Mouse (Mus musculus) adrenal gland, adult (tissue): ENCODE measurements around the gene Adcy1.

ENCODE experiments used
- DNase-seq, 2 experiments: peaks; one replicate each; pipeline ENCODE4 v3.0.0; 2022 to 2023; ENCODE audit warnings: low spot score in 1 of 2; ENCODE audit not compliant: inconsistent age in 2 of 2

Adcy1 gene

DNA sequence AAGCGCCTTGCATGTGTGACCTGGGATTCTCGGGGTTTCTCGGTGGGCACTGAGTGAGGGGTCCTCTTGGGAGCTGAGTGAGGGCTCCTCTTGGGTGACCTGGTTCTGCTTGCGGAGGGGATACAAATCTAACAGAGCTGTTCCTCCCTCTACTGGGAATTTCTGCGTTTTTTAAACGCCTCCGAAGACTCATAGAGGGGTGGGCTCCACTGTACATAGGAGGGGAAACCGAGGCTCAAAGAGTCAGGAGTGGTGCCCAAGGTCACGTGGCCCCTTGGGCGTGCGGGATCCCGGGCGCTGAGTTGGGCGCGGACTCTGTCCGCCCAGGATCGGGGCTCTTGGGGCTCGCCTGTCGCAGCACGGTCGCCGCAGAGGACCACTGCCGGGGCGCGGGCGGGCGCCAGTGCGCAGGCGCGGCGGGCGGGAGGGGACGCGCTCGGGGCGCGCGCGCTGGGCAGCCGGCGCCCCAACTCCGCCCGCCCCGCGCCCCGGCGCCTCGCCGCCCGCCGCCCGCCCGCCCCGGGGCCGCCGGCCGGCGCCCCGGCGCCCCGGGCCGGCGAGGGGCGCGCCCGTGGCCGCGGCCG, at the start of gene Adcy1:
Gene Adcy1 (plus strand): TSS at position 489 of the 584 bp plus-strand sequence.
- DNase-seq, result peak in 1 of 2 experiments; percentile 33

DNA sequence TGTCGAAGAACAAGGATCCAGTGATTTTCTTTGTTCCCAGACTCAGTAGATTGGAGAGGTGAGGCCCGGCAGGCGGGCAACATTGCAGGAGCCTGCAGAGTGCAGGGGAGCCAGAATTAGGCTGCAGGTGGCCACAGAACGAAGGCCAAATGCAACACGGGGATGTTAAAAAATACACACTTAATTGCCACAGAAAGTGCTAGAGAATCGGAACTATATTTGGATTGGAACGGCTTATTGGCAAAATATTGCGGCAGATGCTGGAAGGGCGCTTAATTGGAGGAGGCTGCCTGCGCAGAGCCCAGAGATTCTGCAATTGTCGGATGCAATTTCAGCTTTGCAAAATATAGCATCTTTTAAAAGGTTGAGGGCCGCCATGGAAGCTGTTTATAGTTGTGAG, 46.4 kb upstream of the Adcy1 start:
- no peak for DNase-seq

DNA sequence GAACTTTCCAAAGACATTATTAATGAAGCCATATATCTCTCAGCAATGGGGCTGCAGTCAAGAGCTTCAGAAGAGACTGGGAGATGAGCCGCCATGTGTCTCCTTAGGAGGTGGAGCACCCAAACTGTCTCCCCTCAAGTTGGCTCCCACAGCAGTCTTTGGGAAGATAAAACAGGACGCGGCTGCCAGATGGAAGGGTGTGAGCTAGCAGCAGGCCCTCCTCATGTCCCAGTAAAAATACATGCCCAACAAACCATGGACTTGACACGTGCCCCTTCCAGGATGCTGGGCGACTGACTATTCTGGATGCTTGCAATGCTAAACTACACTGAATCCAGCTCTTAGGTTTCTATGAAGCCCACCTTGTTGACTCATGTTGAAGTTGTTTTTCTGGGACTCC, 45.2 kb upstream of the Adcy1 start:
- DNase-seq, result no peak

DNA sequence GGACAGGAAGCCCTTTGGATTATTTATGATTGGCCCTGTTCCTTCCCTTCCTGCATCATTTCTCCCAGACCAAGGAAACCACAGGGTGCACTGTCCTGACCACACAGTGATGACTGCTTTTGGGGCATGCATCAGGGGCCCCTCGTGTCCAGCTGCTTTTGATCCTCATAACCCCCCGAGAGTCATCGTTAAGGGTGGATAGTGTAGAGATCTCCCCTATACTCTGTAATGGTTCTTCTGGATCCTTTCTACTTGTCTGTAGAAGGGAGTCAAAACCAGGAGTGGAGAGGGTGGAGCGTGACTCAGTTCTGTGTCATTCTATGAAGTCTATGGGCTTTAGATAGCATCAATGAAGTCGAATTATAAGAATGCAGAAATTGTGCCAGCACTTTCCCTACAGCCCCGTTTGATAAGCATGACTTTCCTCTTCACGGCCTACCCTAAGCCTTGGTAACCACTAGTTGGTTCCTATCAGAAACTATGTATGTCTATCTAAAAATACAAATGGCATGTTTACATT, 44.2 kb upstream of the Adcy1 start:
- DNase-seq, result no peak

DNA sequence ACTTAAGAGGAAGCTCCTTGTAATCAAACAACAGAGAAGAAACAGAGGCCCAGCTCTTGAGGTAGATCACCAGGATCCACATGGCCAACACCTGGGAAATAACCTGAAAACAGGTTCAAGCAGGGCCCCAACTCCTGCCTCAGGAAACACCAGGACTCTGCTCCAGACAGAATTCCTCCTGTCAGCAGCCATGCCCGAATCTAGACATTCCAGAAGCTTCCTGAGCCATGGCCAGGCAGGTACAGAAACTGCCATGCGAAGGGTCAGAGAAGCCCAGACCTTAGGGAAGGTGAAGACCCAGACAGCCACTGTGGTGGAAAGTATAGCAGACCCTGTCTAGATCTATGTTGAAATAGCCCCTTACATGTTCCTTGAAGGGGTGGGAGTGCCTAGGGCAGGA, 30.2 kb upstream of the Adcy1 start:
- DNase-seq, result no peak

DNA sequence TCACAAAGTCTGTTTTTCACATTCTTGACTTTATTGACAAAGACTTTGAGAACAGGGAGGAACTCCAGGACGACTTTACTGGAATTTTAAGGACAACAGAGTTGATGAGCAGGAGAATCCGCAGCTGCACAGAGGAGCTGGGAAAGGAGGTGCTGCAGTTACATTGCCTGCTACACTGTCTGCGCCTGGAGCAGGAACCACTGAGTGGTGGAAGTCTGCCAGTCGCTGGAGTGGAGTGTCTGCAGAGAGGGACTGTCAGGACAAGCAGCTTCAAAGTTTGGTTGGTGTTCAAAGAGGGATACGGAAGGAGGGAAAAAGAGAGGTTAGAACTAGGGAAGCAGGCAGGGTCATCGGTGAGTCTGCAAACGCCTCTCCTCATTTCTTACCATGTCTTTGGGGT, 23.6 kb upstream of the Adcy1 start:
- no peak for DNase-seq

DNA sequence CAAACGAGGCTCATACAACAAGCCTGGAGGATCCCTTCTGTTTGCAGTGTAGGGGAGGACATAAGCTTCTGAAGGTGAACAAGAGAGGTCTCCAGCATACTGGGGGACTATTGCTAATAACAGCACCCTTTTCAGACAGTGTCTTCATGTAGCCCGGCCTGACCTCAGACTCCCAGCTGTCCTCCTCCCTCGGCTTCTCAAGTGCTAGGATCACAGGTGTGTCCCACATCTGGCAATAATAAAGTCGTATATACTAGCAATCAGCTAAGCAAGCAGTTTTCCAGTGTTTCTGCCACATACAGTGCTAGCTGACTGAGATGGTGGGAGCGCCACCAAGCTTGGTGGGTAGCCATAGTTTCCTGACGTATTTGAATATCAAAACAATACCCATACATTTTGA, 22.5 kb upstream of the Adcy1 start:
- no peak for DNase-seq

DNA sequence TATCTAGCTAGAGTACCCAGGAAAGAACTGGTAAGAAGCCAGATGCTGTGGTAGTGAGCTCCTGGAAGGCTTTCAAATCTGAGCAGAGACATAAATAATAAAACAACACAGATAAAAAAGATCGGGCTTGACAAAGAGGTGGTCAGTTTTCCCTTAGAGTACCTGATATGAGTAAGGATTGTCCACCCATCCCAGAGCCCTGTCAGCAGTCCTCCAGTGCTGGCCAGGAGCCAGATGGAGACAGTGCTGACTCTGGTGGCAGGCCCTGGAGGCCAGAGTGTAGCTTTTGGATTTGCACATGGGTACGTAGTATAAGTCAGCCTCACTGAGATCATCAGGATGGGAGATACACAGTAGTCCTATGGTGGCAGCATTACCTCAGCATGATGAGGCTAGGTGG, 16.1 kb upstream of the Adcy1 start:
- DNase-seq, result no peak

DNA sequence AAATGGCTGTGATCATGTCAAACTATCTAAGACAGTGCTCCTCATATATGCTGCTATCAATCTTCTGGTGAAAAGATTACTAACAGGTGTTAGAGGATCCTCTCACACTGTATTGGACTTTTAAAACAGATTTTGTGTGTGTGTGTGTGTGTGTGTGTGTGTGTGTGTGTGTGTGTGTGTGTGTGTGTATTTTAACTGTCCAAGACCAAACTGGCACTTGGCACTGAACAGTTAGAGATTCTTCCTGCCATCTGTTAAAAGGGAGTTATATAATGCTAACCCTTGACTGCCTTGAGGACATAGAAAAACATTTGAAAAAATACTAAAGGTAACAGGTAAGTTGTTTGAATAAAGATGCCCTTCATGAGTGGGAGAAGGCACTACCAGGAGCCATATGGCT, 15.7 kb upstream of the Adcy1 start:
- DNase-seq, result no peak

DNA sequence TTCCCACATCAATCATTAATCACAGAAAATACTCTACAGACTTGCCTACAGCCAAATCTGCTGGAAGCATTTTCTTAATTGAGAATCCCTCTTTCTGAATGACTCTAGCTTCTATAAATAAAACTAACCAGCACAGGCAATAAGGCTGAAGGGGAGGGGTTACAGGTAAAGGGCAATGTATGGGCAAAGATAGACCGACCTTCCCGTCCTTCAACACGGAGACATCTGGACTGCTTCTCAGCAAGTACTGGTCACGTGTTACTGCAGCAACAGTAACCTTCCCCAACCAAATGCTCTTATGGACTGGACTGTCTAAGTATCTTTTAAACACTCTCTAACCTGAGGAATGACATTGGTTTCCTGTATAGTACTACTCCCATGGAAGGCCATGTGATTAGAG, 9.6 kb upstream of the Adcy1 start:
- no peak for DNase-seq

DNA sequence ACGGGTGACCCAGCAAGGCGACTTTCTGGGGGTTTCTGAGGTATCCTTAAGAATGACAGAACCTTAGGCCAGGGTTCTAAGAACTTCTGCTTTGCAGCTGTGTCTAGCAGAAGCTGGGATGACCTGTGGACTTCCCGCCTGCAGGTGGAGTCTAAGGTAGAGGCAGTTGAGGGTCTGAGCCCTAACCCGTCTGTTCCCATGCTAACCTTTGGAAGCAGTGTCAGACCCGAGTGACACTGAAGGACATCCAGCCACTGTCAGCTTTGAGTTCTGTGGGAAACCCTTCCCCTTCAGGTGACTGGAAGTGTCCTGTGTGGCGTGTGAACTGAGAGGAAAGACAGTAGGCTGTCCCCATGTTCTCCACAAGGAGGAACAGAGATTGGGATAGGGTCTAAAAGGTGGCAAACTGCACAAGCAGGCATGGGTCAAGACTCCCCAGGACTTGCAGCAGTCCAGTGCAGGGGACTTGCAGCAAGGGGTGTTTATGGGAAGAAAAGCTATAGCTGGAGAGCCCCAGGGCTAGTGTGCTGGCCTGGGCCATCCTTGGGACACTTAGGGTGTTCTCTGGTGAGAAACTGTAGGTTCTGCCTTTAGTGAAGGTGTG, 8.5 kb upstream of the Adcy1 start:
- DNase-seq, result no peak

DNA sequence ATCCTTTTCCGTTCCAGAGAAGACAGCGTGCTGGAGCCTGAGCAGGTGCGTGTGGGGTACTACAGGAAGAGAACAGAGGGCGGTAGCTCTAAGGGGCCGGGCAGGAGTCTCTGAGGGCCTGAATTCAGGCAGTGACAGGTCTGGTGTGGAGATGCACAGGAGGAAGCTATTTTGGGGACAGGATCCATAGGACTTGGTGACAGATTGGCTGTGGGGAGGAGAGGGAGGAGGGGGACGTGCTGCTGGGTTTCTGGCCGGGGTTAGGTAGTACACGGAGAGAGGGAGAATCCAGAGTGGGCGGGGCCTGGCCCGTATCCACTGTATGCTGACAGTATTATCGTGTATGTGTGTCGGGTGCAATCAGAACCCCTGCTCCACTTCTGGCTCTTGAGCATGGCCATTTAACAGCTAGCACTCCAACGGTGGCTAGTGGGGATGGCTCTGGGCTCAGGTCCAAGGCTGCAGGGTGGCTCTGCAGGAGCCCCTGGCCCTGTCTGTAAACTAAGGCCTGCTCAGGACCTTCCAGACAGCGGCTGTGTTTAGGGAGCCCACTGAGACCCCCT, 7.8 kb upstream of the Adcy1 start:
- DNase-seq, result peak in 1 of 2 experiments; percentile 29

DNA sequence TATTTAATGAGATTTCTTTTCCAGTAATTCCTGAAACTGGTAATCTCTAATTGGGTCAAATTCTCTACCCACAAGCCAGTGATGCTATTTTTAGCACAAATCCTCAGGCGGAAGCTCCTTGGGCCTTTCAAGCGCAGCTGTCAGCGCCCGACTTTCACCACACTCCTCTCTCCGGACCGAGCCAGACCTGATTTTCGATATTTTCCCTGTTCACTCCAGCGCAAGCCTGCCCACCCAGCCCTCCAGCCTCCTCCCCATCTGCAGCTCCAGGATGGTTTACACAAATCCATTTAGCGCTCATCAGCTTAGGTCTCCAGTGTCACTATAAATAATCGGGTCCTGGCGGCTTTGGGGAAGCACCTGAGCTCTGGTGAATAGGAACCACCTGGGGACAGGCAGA, 7.2 kb upstream of the Adcy1 start:
- DNase-seq, result peak in 1 of 2 experiments; percentile 27

DNA sequence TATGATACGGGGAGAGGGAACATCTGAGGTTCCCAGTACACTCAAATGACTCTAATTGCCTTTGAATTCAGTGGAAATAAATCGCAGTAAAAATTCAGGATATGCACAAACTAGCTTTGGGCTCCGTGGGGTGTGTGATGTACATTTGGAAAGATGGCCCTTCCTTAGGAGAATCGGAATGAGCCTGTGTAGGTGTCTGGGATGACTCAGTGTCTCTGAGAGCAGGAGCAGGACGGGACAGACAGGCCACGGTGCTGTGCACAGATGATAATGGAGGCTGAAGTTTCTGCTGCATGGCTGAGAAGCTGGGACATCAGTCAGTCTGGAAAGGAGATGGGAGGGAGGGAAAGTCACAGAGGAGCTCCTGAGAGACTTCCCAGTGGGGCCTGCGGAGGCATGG, 5.5 kb upstream of the Adcy1 start:
- no peak for DNase-seq

DNA sequence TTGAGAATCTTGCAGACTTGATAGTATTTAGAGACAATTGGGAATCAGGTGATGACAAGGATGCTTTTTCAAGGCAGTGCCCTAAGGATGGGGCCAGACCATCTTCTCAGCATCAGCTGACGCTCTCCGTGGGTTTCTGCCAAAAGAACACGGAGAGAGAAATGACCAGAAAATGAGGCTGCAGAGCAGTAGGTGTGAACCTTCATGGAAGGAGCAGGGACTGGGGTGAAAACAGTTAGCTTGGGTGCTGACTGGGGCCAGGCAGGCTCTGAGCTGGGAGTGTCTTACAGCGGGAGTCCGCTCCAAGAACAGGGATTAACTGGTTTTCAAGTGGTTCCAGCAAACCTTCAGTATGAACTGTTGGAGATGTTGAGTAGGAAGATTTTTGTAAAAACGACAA, 1.3 kb upstream of the Adcy1 start:
- no peak for DNase-seq

DNA sequence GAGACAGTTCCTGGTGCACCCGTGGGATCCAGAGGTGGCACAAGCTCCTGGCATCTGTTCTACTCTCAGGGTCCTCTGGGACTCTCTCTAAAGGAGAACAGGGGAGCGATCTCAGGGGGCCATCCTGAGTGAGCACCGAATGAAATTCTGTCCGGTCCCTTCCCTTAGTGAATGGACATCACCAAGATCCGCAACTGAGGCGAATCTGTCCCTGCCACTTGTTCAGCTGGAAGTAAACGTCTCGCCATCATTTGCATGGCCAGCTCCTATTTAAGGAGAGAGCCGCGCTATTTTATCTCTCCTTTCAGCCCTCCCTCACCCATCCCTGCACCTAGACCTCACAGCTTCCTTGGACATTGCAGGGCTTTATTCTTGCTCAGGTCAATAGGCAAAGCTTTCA, 723 bp upstream of the Adcy1 start:
- DNase-seq, result no peak

DNA sequence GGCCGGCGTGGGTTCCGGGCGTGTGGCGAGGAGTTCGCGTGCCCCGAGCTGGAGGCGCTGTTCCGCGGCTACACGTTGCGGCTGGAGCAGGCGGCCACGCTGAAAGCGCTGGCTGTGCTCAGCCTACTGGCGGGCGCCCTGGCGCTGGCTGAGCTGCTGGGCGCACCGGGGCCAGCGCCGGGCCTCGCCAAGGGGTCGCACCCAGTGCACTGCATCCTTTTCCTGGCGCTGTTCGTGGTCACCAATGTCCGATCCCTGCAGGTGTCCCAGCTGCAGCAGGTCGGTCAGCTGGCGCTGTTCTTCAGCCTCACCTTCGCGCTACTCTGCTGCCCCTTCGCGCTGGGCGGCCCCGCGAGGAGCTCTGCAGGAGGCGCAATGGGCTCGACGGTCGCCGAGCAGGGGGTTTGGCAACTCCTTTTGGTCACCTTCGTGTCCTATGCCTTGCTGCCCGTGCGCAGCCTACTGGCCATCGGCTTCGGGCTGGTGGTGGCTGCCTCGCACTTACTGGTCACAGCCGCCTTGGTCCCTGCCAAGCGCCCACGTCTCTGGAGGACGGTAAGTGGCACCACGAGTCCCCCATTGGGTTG, 485 bp downstream of the Adcy1 start:
- peak in 1 of 2 experiments; percentile 53 for DNase-seq

DNA sequence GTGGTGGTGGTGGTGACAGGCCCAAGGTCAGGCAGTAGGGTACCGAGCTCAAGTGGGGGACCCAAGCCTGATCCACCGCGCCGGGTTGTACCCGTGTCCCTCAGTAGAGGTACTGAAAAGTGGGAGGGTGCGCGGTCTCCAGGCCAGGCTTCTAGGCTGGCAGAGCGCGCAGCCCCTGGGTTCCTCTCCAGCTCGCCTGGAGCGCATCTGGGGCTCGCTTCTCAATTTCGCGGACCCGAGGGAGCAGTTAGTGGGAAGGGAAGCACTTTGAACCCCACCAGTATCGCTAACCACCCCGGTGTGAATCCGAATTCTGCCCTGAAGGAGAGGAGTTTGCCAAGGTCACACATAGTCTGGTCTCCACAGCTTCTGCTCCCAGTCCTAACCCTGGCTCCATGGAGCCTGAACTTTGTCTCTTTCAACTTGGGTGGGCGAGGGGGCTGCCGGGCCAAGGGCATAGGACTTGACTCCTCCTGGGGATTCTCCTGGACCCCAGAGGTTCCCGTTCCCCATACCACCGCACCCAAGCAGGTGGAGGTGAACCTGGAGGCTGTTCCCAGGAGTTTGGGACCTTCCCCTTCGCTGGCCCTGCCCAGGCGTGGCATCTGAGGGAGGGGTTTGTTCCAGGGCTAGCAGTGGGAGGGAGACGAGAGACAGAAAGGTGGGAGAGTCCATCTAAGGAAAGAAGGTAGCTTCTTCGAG, 1.3 kb downstream of the Adcy1 start:
- DNase-seq, result no peak

DNA sequence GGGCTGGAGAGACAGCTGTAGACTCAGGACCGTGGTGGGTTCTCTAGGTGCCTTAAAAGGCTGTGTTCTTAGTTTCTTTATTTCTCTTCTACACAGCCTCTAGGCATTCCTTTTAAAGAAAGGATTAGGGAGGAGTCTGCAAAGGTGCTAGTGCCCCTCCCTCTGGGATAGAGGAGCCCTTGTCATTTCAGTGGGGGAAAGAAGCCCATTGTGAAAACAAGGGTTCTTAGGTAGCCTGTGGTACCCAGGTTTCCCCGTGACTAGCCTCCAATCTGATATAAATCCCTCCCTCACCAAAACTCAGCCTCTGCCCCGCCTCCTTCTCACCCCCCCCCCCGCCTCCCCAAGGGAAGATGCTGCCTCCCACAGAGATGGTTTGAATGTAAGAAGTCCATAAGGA, 2.1 kb downstream of the Adcy1 start:
- DNase-seq, result no peak

DNA sequence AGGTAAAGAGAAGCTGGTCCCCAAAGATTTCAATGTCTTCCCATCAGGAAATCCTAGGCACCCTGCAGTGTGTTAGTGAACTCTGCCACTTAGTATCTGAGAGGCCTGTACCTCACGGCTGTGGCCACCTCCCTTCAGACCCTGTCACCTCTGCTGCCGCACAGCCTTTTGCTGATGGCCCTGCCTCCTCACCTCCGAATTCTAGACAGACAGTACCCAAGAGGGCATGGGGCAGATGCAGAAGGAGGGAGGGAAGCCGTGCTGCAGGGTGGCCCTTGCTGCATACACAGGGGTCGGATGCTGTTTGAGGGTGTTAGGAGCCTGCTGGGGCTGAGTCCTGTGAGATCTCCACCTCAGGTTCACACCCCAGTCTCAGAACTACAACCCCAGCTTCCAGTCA, 2.6 kb downstream of the Adcy1 start:
- no peak for DNase-seq

DNA sequence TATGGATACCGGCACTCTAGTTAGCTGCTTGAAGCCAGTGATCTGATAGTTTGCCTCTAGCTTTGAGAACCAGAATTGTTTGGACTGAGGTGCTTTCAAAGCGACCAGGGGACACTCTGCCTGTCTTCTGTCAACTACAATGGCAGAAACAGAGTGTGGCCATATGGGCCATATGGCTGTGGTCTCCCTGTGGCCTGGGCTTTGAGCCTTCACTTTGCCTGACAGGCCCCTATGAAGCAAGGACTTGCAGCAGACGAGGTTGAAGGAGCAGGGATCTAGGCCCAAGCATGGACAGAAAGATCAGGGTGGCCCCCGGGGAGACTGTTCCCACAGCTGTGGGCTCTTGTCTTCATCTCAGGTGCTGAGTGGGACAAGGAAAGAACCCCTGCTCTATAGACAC, 4.0 kb downstream of the Adcy1 start:
- no peak for DNase-seq
